Mouse (Mus musculus) hindbrain, postnatal 0 days (tissue): ENCODE measurements at regions not wholly inside any gene's neighbourhood (a gene's known extent, or its start where the extent isn't known, plus 50 kb on each side); places are given as distances from the start of the nearest gene placed in this dataset.

Experiments
- ATAC-seq: fragments of 200-750 bp; cut with Nextera tagmentation; 2 replicates; pipeline ENCODE4 v1.8.0; 2017; ENCODE audit warnings: mild to moderate bottlenecking, moderate TSS enrichment, moderate library complexity
- DNase-seq: peaks from one replicate; pipeline ENCODE4 v3.0.0-alpha.2; 2015; ENCODE audit warnings: low spot score
- H3K27ac ChIP-seq: fragments of 300-500 bp; sonication (generic); 2 replicates; pipeline ENCODE4 v1.5.1; 2014; ENCODE audit warnings: mild to moderate bottlenecking
- H3K27me3 ChIP-seq: fragments of 300-500 bp; sonication (generic); 2 replicates; pipeline ENCODE4 v1.6.1; 2014; ENCODE audit warnings: low read length, mixed read lengths; ENCODE audit not compliant: insufficient read depth
- H3K36me3 ChIP-seq: fragments of 300-500 bp; sonication (generic); 2 replicates; pipeline ENCODE4 v1.6.1; 2014; ENCODE audit warnings: low read length, mixed read lengths; ENCODE audit not compliant: insufficient read depth
- H3K4me1 ChIP-seq: fragments of 300-500 bp; sonication (generic); 2 replicates; pipeline ENCODE4 v1.6.1; 2014; ENCODE audit warnings: antibody characterized with exemption, low read length, mixed read lengths; ENCODE audit not compliant: insufficient read depth
- H3K4me2 ChIP-seq: fragments of 300-500 bp; sonication (generic); 2 replicates; pipeline ENCODE4 v1.6.1; 2014; ENCODE audit warnings: low read depth, mild to moderate bottlenecking, low read length, moderate library complexity, mixed read lengths
- H3K4me3 ChIP-seq: fragments of 300-500 bp; sonication (generic); 2 replicates; pipeline ENCODE4 v1.5.1; 2014; ENCODE audit warnings: low read length
- H3K9ac ChIP-seq: fragments of 300-500 bp; sonication (generic); replicated peaks from 2 replicates; pipeline ENCODE4 v1.6.1; 2014; ENCODE audit warnings: mild to moderate bottlenecking, low read length, moderate library complexity, mixed read lengths
- H3K9me3 ChIP-seq: fragments of 300-500 bp; sonication (generic); 2 replicates; pipeline ENCODE4 v1.6.1; 2016; ENCODE audit warnings: low read length, mixed read lengths
- CTCF ChIP-seq: IDR thresholded peaks from 2 replicates; pipeline ENCODE4 v1.5.1; 2016; ENCODE audit warnings: antibody characterized with exemption, control low read depth, low read depth
- WGBS: fragments of 180-500 bp; shearing (Covaris S2); extraction: QIAGEN DNeasy Blood & Tissue Kit; methylation state at CpG from one replicate; pipeline ENCODE4 v1.1.7; 2014; 5-methylcytosine and 5-hydroxymethylcytosine counted together

GRCm38 (mm10) chr1:90442250-90443240 lies 160.2 kb upstream of the Cops8 start:
- Histone ChIP-seq H3K9ac (no peak overlapping the region), H3K4me3 (no peak overlapping the region), H3K36me3 (no peaks in the 10 kb centered on the region), H3K4me2 (no peak overlapping the region), H3K4me1 (peaks cover 5% of the 10 kb centered on the region; the same call in 1 of the 2 replicates), H3K27me3 (no peaks in the 10 kb centered on the region), H3K27ac (no peak overlapping the region), H3K9me3 (no peaks in the 10 kb centered on the region)
- no peak for DNase-seq
- ATAC-seq: no peak
- 72% methylated on average over 19 of the region's 19 CpGs for WGBS
- no peak for TF ChIP-seq CTCF

GRCm38 (mm10) chr1:90449571-90450226 lies 153.1 kb upstream of the Cops8 start:
- no peak for DNase-seq
- no peak for TF ChIP-seq CTCF
- no peaks in the 10 kb centered on the region for H3K9me3 ChIP-seq
- no peak overlapping the region for H3K4me2 ChIP-seq
- no peak overlapping the region for H3K9ac ChIP-seq
- no peak overlapping the region for H3K4me3 ChIP-seq
- no peak overlapping the region for H3K27ac ChIP-seq
- H3K36me3 ChIP-seq: no peaks in the 10 kb centered on the region
- 34% methylated on average over 7 of the region's 7 CpGs for WGBS
- H3K27me3 ChIP-seq: no peaks in the 10 kb centered on the region
- no peak for ATAC-seq
- H3K4me1 ChIP-seq: no peaks in the 10 kb centered on the region

GRCm38 (mm10) chr1:90451942-90452557 lies 150.7 kb upstream of the Cops8 start:
- DNase-seq (no peak), ATAC-seq (no peak)
- Histone ChIP-seq H3K9me3 (no peaks in the 10 kb centered on the region), H3K9ac (no peak overlapping the region), H3K27ac (no peak overlapping the region), H3K36me3 (no peaks in the 10 kb centered on the region), H3K4me3 (no peak overlapping the region), H3K4me1 (0 out of 2 replicates have a peak, but pooled peaks cover under 1% of the 10 kb centered on the region), H3K27me3 (no peaks in the 10 kb centered on the region), H3K4me2 (no peak overlapping the region)
- 68% methylated on average over 6 of the region's 6 CpGs for WGBS
- no peak for TF ChIP-seq CTCF

GRCm38 (mm10) chr1:90454263-90454662 lies 148.5 kb upstream of the Cops8 start:
- WGBS: 46% methylated on average over 7 of the region's 7 CpGs
- H3K4me3 ChIP-seq: no peak overlapping the region
- TF ChIP-seq CTCF: no peak
- H3K4me2 ChIP-seq: no peak overlapping the region
- no peak overlapping the region for H3K9ac ChIP-seq
- H3K27me3 ChIP-seq: no peaks in the 10 kb centered on the region
- 0 out of 2 replicates have a peak, but pooled peaks cover 6% of the 10 kb centered on the region for H3K4me1 ChIP-seq
- no peak for DNase-seq
- no peaks in the 10 kb centered on the region for H3K36me3 ChIP-seq
- ATAC-seq: no peak
- no peak overlapping the region for H3K27ac ChIP-seq
- H3K9me3 ChIP-seq: no peaks in the 10 kb centered on the region

GRCm38 (mm10) chr1:90457396-90457795 lies 145.4 kb upstream of the Cops8 start:
- Histone ChIP-seq H3K9me3 (no peaks in the 10 kb centered on the region), H3K4me2 (no peak overlapping the region), H3K4me3 (no peak overlapping the region), H3K27ac (no peak overlapping the region), H3K9ac (no peak overlapping the region), H3K27me3 (no peaks in the 10 kb centered on the region), H3K4me1 (0 out of 2 replicates have a peak, but pooled peaks cover 6% of the 10 kb centered on the region), H3K36me3 (no peaks in the 10 kb centered on the region)
- no peak for TF ChIP-seq CTCF
- DNase-seq (peak; percentile 65), ATAC-seq (no peak)
- WGBS: 10% methylated on average over 9 of the region's 9 CpGs

- Histone ChIP-seq H3K27ac (no peak overlapping the region), H3K4me3 (no peak overlapping the region), H3K4me1 (0 out of 2 replicates have a peak, but pooled peaks cover 6% of the 10 kb centered on the region), H3K27me3 (no peaks in the 10 kb centered on the region), H3K4me2 (no peak overlapping the region), H3K9me3 (no peaks in the 10 kb centered on the region), H3K36me3 (no peaks in the 10 kb centered on the region), H3K9ac (no peak overlapping the region)
- DNase-seq (no peak), ATAC-seq (no peak)
- TF ChIP-seq CTCF: no peak
- 40% methylated on average over 8 of the region's 8 CpGs for WGBS
These were observed 144.6 kb upstream of the Cops8 start for GRCm38 (mm10) chr1:90458176-90458575.
